Mouse (Mus musculus): ENCODE data around the gene Ust.

The Ust gene

DNA sequence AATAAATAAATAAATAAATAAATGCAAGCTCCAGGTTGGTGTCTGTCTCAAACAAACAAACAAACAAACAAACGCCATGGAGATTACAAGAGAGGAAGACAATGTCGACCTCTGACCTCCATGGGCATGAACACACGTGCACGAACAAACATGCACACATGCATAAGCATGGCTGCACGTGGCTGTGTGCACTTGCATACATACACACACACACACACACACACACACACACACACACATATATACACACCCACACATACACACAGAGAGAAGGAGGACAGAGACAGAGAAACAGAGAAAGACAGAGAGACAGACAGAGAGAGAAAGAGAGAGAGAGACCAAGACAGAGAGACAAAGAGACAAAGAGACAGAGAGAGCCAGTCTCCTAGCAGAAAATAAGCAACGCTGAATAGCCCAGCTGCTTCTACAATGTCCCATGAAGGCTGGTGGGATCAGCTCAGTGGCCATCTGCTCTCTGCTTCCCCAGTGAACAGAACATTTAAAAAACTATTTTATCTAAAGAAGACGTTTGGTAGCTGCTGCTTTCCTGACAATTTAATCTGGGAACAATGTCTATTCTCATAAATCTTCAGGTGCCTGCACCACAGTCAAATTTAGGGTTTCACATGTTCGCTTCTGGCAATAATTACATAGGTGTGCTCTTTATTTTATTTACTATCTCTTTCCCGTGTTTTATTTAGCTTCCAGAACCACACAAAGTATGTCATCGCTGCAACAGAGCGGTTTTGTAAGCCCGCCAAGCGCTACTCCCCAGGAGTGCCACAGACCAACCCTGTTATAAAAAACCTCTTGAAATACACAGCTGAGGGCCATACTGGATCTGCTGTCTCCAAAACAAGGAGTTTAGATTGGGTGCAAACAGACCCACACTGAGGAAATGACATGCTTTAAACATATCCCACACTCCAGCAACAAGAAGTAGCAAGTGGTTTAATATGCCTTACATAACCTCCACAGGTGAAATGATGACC lies 89.5 kb downstream of the Ust start:
- in situ Hi-C loops (cut with MseI, MboI) = no loop called here

DNA sequence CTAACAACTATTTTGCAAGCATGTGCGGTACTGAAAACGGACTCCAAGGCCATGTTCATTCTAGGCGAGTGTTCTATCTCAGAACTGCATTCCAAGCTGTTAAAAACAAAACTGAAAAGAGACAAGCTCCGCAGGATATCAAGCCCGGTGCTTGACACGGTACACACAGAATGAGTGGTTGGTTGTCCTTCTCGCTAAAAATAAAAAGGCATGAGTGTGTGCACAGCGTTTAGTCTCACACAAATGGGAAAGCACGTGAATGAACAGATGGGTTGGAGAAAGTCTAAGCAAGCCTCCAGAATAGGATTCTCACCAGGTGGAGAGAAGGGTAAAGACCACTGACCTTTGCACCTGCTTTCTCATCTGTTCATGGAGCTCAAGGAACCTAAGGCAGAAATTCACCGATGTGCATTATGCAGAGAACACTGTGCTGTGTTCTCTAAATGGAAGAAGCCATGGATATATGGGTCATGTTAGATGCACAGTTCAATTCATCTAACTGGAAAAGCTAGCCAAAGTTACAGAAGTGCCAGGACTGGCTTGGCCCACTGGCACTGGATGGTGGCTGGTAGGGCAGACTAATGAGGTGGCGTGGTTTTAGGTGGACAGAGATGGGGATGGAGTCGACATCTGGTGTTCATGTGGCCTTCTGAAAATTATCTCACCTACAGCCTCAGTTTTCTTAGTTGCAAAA lies 90.8 kb downstream of the Ust start:
- in situ Hi-C loops (cut with MseI, MboI) = no loop called here

DNA sequence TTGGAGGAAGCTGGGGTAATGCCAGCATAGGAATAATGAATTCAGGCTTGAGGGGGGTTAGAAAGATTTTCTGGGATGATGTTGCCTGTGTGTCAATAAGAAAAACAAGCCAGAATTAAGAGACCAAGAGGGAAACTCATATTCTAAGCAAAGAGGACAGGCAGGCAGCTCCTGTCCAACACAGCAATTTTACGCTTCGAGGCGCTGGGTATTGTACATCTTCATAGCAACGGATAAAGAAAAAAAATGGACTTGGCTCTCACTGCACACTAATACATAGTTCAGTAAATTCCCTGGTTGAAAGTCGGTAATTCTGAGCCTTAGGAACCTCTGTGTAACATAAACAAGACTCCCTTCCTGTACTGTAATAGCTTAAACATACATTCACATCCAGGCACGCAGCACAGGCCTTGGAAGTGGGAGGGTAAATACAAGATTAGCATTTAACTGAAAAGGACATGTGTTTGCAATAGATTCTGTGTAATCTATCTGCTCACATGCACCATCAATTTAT lies 99.1 kb downstream of the Ust start:
- in situ Hi-C loops (cut with MseI, MboI) = no loop called here

GRCm38 (mm10) chr10:8415474-8415873 lies 103.2 kb downstream of the Ust start:
- in situ Hi-C loops (cut with MseI, MboI) = no loop called here

DNA sequence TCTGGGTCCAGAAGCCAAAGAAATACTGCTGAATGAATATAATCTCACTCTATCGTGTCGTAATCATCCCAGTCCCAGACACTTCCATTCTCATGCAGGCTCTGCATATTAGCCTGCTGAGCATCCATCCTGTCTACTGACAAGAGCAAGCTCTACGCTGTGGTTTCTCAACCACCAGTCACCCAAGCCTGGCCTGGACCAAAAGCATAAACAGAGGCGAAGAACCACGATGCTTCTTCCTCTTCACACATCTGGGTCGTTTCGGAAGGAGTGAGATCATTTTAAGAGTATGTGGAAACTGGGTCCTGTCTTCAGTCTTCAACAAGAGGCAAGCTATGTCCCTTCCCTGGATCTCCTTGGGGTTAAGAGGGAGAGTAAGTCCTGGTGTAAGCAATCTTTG lies 103.6 kb downstream of the Ust start:
- in situ Hi-C loops (cut with MseI, MboI) = no loop called here

GRCm38 (mm10) chr10:8405141-8405540 lies 113.5 kb downstream of the Ust start:
- in situ Hi-C loops (cut with MseI, MboI) = no loop called here

GRCm38 (mm10) chr10:8392226-8392625 lies 126.4 kb downstream of the Ust start:
- in situ Hi-C loops (cut with MseI, MboI) = no loop called here

DNA sequence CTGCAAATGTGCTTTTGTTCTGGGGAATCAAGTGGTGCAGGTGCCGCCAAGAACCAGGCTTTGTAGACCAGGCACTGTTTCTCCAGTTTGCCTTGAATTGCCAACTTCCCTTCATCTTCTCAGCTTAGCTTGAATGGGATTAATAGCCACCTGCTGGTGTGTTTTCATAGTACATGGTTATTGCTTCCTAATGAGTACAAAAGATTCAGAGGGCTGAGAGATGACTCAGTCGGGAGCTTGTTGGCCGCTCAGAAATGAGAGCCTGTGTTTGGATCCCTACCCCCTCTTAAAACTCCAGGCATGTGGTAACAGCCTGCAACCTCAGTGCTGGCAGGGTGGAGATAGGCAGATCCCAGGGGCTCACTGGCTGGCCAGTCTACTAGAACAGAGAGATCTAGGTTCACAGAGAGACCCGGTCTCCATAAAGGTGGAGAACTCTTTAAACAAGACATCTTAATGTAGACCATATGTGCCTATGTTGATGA lies 127.3 kb downstream of the Ust start:
- in situ Hi-C loops (cut with MseI, MboI) = no loop called here

DNA sequence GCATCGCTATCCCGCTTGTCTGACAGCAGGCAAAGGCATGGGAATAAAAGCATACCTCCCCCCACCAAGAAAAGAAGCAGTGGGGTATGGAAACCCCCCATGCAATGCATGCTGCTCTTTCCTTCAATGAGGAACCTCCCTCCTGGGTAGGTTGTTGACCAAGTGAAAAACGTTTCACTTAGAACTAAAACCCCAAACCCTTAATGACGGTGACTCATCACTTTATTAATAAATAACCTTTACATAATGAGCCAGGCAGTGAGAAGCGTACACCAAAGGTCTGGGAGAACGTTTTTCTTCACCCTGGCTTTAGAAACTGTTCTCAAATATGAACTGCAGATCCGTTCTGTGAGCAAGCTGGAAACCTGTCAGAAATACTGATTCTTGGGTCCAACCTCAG lies 130.4 kb downstream of the Ust start:
- in situ Hi-C loops (cut with MseI, MboI) = no loop called here

DNA sequence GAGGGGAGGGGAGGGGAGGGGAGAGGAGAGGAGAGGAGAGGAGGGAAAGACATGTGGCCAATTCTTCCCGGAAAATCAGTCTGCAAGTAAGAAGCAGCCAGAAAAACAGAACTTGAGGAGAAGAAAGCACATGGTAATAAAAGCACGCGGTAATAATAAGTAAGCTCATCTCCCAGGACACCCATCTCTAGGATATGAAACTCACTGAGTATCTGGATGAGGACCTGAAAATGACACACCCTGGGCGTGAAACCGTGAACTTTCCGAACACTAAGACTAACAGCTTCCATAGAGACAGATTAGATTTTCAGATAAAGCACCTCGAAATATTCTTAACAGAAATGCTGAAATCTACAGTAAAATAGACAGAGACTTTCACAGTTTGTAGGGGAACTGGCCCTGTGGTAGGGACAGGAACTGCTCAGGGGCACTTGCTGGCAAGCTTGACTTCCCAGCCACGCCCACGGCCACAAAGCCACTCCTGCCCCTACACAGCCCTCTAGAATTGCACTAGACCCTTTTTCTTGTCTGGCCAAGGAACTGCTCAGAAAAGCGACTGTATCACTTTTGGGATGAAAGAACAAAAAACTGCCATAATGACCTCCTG lies 148.6 kb downstream of the Ust start:
- in situ Hi-C loops (cut with MseI, MboI) = no loop called here

DNA sequence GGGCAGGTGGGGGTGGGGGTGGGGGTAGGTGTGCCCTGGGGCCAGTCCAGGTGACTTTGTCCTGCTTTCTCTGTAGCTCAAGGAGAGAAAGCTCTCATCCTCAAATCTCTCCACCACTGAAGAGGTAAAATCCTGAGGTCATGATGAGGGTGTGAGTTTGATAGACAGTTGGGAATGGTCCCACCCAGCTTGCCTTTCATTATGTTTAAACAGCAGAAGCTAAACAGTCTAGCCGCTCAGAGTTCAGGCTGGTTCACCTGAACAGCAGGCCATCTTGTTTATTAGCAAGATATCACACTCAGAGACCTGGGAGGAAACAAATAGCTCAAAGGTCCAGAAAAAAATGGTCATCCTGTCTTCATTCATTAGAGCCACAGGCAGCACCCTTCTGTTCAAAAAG lies 152.8 kb downstream of the Ust start:
- in situ Hi-C loops (cut with MseI, MboI) = no loop called here

DNA sequence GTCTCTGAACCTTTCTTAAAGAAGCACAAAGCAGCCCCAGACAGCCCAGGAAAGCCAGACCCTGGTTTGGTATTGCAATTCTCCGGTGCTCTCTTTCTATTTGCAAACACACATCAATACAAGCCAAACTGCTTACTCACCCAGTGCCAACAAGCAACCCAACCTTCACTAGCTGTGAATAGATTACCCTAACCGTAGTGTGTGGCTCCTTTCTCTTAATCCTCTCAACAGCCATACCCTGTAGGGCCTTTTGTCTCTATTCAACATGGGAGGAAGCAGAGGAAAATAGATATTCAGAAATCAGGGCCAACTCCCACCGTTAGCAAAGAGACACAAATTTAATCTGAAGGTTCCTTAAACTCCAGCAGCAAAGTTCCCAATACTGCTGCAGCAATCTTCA lies 154.4 kb downstream of the Ust start:
- in situ Hi-C loops (cut with MseI, MboI) = no loop called here

DNA sequence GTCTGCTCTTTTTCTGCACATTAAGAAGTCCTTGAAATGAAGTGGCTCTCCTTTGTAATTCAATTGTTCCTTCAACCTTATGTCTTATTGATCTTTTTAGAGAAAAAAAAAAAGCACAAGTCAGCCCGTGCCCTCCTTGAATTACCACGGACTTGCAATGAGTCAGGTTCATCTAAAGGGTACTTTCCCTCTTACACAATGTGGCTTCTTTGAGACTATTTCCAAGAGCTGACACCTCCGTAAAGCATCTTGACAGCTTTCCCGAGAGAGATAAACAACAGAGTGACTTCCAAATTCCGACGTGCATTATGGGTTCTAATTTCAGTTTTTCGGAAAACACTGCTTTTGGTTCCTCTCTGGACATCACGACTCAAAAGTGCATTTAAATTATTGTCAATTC lies 155.3 kb downstream of the Ust start:
- in situ Hi-C loops (cut with MseI, MboI) = no loop called here

DNA sequence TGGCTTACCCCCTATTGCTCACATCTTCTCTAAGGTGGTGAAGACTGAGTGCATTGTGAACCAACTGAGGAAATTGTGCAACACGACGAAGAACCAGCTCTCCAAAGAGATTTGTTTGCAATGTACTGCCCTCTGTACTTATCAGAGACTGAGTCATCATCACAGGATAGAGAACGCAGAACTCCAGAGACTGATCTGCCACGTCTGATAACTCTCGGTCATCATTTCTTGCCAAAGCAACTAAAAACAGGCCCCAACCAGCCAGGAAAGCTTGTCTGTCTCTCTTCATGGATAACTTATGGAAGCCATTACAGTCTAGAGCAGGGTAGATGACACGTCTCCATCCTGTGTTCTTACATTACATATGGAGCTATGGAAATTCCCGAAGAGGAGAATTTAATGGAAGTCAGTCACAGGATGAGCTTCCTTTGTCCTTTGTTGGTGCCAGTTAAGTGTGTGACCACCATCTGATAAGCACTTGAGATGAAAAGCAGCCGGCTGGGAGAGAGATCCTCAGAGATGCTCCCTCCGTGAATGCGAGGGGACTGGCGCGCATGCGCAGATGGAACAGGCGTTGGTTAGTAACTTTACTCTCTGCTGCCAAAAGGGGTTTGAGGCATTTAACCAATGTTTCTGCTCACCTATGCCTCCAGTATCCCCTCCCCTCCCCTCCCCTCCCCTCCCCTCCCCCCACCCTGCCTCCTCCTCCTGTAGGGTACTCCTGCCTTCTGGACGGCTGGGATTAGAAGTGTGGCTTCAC lies 160.2 kb downstream of the Ust start:
- in situ Hi-C loops (cut with MseI, MboI) = no loop called here

DNA sequence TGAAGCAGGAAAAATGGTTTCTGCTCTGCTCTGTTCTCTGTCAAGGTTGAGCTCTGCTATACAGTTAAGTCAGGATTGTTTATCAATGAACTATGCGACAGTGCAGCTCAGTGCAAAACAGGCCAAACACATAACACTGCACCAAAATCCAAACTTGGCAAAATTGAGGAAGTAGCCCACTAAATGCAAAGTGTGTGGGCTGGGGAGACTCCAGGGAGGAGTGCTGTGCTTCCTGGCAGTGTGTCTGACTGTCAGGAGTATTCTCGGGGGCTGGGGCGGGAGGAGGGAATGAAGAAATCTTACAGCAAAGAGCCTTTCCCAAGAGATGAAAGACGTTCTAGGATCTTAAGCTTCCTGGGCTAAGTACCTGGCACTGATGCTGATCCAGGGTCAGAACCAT lies 165.1 kb downstream of the Ust start:
- in situ Hi-C loops (cut with MseI, MboI) = no loop called here

DNA sequence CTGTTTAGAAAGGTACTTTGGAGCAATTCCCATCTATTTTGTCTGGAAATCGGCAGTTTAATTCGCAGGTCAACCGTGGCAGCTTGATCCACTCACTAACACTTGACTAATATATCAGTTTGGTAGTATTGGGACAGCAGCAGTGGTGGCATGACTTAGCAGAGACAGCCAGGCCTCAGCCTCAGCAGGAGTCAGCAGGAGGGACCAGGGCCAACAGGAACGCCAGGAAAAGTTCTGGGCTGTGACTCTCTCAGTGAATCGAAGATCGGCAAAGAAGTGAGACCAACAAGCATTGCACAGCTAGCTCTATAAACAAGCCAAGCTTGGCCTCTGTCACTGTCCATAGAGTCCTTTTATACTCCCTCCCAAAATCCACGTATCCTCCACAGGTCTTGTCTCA lies 168.0 kb downstream of the Ust start:
- in situ Hi-C loops (cut with MseI, MboI) = no loop called here

- in situ Hi-C loops (cut with MseI, MboI) = no loop called here
Measured at GRCm38 (mm10) chr10:8347497-8347896, 171.1 kb downstream of the Ust start.

- in situ Hi-C loops (cut with MseI, MboI) = no loop called here
Measured at GRCm38 (mm10) chr10:8342556-8342955, 176.1 kb downstream of the Ust start.

DNA sequence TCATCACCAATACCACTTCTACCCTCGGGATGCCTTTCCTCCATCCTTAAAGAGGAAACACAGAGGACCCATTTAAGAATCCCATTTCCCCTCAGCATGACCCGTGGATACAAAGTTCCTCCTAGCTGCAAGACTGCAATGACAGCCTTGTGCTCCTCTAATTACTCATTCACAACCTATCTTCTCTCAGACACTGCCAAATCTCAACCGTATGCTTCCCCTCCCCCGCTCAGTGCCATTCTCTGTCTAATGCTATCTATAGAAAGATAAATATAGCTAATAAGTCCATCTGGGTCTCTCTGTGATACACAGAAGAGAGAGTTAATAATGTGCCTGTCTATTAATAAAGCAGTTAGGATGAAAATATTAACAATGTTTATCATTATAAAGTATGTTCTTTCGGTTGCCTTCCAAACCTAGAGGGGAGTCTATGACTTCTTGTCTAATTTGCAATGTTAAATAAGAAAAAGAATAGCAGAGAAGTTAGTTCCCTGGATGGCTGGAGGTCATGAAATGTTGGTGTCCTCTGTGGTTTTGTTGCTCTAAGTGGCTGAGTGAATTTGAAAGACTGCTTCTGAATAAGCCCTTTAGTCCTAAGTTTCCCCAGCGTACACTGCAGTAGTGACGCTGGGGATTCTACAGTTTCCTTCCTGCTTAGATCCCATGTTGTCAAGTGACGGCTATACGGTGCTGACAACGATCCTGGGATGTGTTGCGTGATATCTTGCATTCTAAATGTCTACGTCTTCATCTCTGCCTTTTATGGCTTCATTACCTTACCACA lies 178.8 kb downstream of the Ust start:
- in situ Hi-C loops (cut with MseI, MboI) = no loop called here

DNA sequence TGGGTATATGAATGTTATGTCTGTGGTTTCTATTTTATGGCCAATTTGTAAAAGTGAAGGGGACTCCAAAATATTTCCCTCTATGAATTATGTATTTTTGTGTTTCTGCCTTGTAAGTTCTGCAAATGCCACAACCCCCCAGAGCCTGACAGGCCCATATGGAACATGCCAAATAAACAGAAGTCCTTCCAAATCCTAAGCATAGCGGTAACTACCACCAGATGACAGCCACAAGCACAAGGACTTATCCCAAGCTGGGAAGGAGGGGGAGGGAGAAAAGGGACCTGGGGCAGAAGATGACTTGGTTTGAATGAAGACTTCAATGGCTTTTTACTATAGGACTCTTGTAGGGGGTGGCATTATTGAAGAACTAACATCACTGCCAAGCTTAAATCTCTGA lies 182.0 kb downstream of the Ust start:
- in situ Hi-C loops (cut with MseI, MboI) = no loop called here

DNA sequence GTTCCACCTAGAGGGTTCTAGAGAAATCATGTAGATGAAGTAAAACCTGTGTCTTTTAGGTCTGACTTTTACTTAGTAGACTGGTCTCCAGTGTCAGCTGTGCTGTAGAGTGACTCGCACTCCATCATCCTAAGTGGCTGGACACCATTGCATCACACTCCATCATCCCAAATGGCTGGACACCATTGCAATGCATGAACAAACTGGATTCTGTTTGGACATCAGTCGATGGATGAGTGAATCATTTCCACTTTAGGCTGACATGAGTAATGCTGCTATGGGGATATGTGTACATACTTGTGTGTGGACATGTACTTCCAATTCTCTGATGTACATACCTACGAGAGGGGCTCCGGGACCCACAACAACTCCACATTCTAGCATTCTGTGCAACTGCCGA lies 187.7 kb downstream of the Ust start:
- in situ Hi-C loops (cut with MseI, MboI) = no loop called here
